Mouse (Mus musculus) midbrain, embryonic 14.5 days (tissue): Measurements from ENCODE around the gene Sike1. TPM values are rescaled to one million over a fixed set of nuclear protein-coding genes. Genes with fewer than 3 reads are reported as not detected.

Experiments used
- ATAC-seq: fragments of 200-750 bp; cut with Nextera tagmentation; 2 replicates; pipeline ENCODE4 v1.8.0; 2017; ENCODE audit warnings: moderate number of reproducible peaks, moderate library complexity; ENCODE audit not compliant: low FRiP score, low TSS enrichment
- DNase-seq: peaks from one replicate; pipeline ENCODE4 v3.0.0-alpha.2; 2015
- H3K27ac ChIP-seq: fragments of 300-500 bp; sonication (generic); replicated peaks from 2 replicates; pipeline ENCODE4 v1.5.1; 2014; ENCODE audit warnings: mild to moderate bottlenecking, low read depth, low read length, moderate library complexity
- H3K27me3 ChIP-seq: fragments of 300-500 bp; sonication (generic); 2 replicates; pipeline ENCODE4 v1.6.1; 2014; ENCODE audit warnings: low read length, control low read depth, mixed read lengths; ENCODE audit not compliant: control insufficient read depth, insufficient read depth
- H3K36me3 ChIP-seq: fragments of 300-500 bp; sonication (generic); 2 replicates; pipeline ENCODE4 v1.6.1; 2014; ENCODE audit warnings: low read length, control low read depth; ENCODE audit not compliant: control insufficient read depth, insufficient read depth
- H3K4me1 ChIP-seq: fragments of 300-500 bp; sonication (generic); 2 replicates; pipeline ENCODE4 v1.6.1; 2014; ENCODE audit warnings: mild to moderate bottlenecking, antibody characterized with exemption, low read length, control low read depth; ENCODE audit not compliant: control insufficient read depth, insufficient read depth
- H3K4me2 ChIP-seq: fragments of 300-500 bp; sonication (generic); 2 replicates; pipeline ENCODE4 v1.6.1; 2014; ENCODE audit warnings: mild to moderate bottlenecking, low read length, moderate library complexity
- H3K4me3 ChIP-seq: fragments of 300-500 bp; sonication (generic); replicated peaks from 2 replicates; pipeline ENCODE4 v1.5.1; 2014; ENCODE audit warnings: low read depth, low read length
- H3K9ac ChIP-seq: fragments of 300-500 bp; sonication (generic); replicated peaks from 2 replicates; pipeline ENCODE4 v1.6.1; 2014; ENCODE audit warnings: mild to moderate bottlenecking, low read length, moderate library complexity
- H3K9me3 ChIP-seq: fragments of 300-500 bp; sonication (generic); 2 replicates; pipeline ENCODE4 v1.6.1; 2016; ENCODE audit warnings: low read length, control low read depth, mixed read lengths; ENCODE audit not compliant: control insufficient read depth
- WGBS: fragments of 180-500 bp; shearing (Covaris S2); extraction: QIAGEN DNeasy Blood & Tissue Kit; methylation state at CpG from one replicate; pipeline ENCODE4 v1.1.7; 2014; 5-methylcytosine and 5-hydroxymethylcytosine counted together
- polyA plus RNA-seq: library from polyadenylated mRNA; unstranded; fragments of >200 nt; fragmentation: Nextera tagmentation; extraction: Ambion mirVana; gene quantifications from 2 replicates; pipeline ENCODE4 v1.2.1, GENCODE M21; 2014

The Sike1 gene
- polyA plus RNA-seq, 1 experiment from 2014 or later = 59.8 TPM

- no peaks in the 10 kb centered on the region for H3K9me3 ChIP-seq
- 84% methylated on average over 4 of the region's 4 CpGs for WGBS
- ATAC-seq (no peak), DNase-seq (no peak)
- no peak overlapping the region for H3K4me3 ChIP-seq
- H3K27me3 ChIP-seq = no peaks in the 10 kb centered on the region
- H3K36me3 ChIP-seq = no peaks in the 10 kb centered on the region
- no peak overlapping the region for H3K4me2 ChIP-seq
- H3K4me1 ChIP-seq = 0 out of 2 replicates have a peak, but pooled peaks cover 8% of the 10 kb centered on the region
- H3K27ac ChIP-seq = no peak overlapping the region
- no peak overlapping the region for H3K9ac ChIP-seq
Measured at GRCm38 (mm10) chr3:102976906-102977305, 18.6 kb upstream of the Sike1 start.

- no peaks in the 10 kb centered on the region for H3K36me3 ChIP-seq
- H3K9ac ChIP-seq = peak overlapping the region; percentile 51
- no peaks in the 10 kb centered on the region for H3K9me3 ChIP-seq
- ATAC-seq (peak; percentile 97), DNase-seq (peak; percentile 88)
- 0 out of 2 replicates have a peak overlapping the region, but pooled peaks have one; percentile 14 for H3K4me3 ChIP-seq
- peak overlapping the region; percentile 91 for H3K27ac ChIP-seq
- no peaks in the 10 kb centered on the region for H3K27me3 ChIP-seq
- 3% methylated on average over 10 of the region's 10 CpGs for WGBS
- H3K4me1 ChIP-seq = 0 out of 2 replicates have a peak, but pooled peaks cover 8% of the 10 kb centered on the region
- H3K4me2 ChIP-seq = peak overlapping the region; percentile 54
Measured at GRCm38 (mm10) chr3:102979550-102980348, 15.8 kb upstream of the Sike1 start.

DNA sequence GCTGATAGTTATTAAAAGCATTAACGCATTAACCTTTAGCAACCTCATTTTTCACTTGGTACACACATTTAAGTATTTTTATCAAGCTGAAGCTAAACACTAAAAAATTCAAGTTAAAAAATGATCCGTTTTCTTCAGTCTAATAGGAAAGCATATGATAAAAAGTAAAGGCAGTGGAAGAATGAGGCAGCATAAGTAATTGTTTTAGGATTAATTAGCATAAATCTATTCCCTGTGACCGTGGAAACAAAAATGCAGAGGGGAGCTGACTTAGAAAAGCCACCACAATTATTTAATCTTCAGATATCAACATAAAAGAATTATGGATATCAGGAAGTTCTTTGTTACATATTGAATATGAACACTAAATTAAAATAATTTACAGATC is 15.2 kb upstream of the Sike1 start:
- no peaks in the 10 kb centered on the region for H3K27me3 ChIP-seq
- peak overlapping the region; percentile 54 for H3K4me2 ChIP-seq
- H3K27ac ChIP-seq = peak overlapping the region; percentile 91
- no peaks in the 10 kb centered on the region for H3K36me3 ChIP-seq
- H3K9ac ChIP-seq = peak overlapping the region; percentile 51
- ATAC-seq (0 out of 2 replicates have a peak, but pooled peaks have one; percentile 24), DNase-seq (no peak)
- H3K4me3 ChIP-seq = 0 out of 2 replicates have a peak overlapping the region, but pooled peaks have one; percentile 14
- no peaks in the 10 kb centered on the region for H3K9me3 ChIP-seq
- 11% methylated on average over 3 of the region's 3 CpGs for WGBS
- H3K4me1 ChIP-seq = 0 out of 2 replicates have a peak, but pooled peaks cover 8% of the 10 kb centered on the region

- Histone ChIP-seq H3K27me3 (no peaks in the 10 kb centered on the region), H3K4me1 (no peaks in the 10 kb centered on the region), H3K4me2 (no peak overlapping the region), H3K36me3 (no peaks in the 10 kb centered on the region), H3K4me3 (no peak overlapping the region), H3K9me3 (no peaks in the 10 kb centered on the region), H3K9ac (no peak overlapping the region), H3K27ac (no peak overlapping the region)
- no peak for DNase-seq
- WGBS = 75% methylated on average over 8 of the region's 8 CpGs
- ATAC-seq = no peak
Measured at GRCm38 (mm10) chr3:102991041-102991440, 4.5 kb upstream of the Sike1 start.

- Histone ChIP-seq H3K4me3 (no peak overlapping the region), H3K4me1 (peaks cover 7% of the 10 kb centered on the region), H3K27ac (no peak overlapping the region), H3K27me3 (no peaks in the 10 kb centered on the region), H3K9me3 (no peaks in the 10 kb centered on the region), H3K36me3 (no peaks in the 10 kb centered on the region), H3K9ac (no peak overlapping the region), H3K4me2 (no peak overlapping the region)
- ATAC-seq (no peak), DNase-seq (no peak)
- WGBS = 53% methylated on average over 3 of the region's 3 CpGs
Measured at GRCm38 (mm10) chr3:102992936-102993335, 2.6 kb upstream of the Sike1 start.

DNA sequence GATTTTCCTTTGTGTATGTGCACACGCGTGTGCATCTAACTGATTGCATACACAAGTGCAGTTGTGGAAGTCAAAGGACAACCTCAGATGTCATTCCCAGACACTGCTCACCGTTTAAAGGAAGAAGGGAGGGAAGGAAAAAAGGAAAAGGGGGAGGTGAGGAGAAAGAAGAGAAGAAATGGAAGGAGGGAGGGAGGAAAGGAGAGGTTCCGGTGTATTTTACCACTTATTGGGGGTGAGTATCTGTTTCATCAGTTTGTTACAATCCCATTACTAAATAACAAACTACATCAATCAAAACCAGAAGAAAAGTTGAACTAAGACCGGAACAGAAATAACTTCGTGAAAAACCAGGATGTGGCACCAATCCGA is 289 bp upstream of the Sike1 start:
- Histone ChIP-seq H3K4me2 (peak overlapping the region; percentile 73), H3K4me1 (peaks cover 7% of the 10 kb centered on the region), H3K9ac (peak overlapping the region; percentile 81), H3K4me3 (peak overlapping the region; percentile 67), H3K9me3 (no peaks in the 10 kb centered on the region), H3K27me3 (no peaks in the 10 kb centered on the region), H3K27ac (peak overlapping the region; percentile 89), H3K36me3 (peaks cover 20% of the 10 kb centered on the region)
- peak; percentile 21 for ATAC-seq
- WGBS = 53% methylated on average over 7 of the region's 7 CpGs
- DNase-seq = no peak

DNA sequence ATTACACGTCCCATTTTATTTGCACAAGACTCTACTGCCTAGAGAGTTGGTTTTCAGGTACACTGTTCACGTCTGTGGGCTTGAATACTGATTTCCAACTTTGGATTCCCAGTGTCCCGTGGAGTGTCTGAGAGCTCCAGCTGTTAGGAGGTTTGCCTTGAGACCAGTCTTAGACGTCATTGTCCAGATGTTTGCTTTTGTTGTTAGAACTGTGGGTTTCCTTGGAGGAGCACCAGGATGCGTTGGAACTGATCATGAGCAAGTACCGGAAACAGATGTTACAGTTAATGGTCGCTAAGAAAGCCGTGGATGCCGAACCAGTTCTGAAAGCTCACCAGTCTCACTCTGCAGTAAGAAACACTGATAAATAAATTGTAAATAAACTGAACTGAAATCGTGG is 1.5 kb downstream of the Sike1 start:
- no peak overlapping the region for H3K4me3 ChIP-seq
- peaks cover 37% of the 10 kb centered on the region for H3K36me3 ChIP-seq
- H3K9me3 ChIP-seq = no peaks in the 10 kb centered on the region
- no peak overlapping the region for H3K9ac ChIP-seq
- peaks cover 7% of the 10 kb centered on the region for H3K4me1 ChIP-seq
- H3K27ac ChIP-seq = no peak overlapping the region
- 82% methylated on average over 10 of the region's 10 CpGs for WGBS
- ATAC-seq (no peak), DNase-seq (no peak)
- H3K4me2 ChIP-seq = peak overlapping the region; percentile 73; the same call in 1 of the 2 replicates
- no peaks in the 10 kb centered on the region for H3K27me3 ChIP-seq

DNA sequence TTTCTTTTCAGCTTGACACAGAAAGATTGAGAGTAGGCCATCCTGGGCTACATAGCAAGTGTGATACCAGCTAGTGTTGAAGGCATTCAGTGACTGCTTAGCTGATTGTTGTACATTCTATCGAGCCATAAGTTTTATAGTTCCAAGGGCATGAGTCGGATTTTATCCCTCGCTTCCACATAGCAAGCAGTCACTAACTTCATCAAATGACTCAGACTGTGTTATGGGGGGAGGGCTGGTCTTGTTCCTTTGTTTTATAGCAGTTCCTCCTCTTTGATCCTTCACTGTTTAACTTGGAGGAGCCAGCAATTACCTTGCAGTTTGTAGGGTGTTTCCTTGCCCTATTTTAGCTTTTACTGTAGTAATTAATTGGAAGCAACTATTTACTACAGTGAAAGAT is 2.1 kb downstream of the Sike1 start:
- Histone ChIP-seq H3K9me3 (no peaks in the 10 kb centered on the region), H3K27ac (no peak overlapping the region), H3K9ac (no peak overlapping the region), H3K4me3 (no peak overlapping the region), H3K4me2 (no peak overlapping the region), H3K36me3 (peaks cover 42% of the 10 kb centered on the region), H3K27me3 (no peaks in the 10 kb centered on the region), H3K4me1 (peaks cover 7% of the 10 kb centered on the region)
- DNase-seq (no peak), ATAC-seq (no peak)
- 91% methylated on average over 3 of the region's 3 CpGs for WGBS

DNA sequence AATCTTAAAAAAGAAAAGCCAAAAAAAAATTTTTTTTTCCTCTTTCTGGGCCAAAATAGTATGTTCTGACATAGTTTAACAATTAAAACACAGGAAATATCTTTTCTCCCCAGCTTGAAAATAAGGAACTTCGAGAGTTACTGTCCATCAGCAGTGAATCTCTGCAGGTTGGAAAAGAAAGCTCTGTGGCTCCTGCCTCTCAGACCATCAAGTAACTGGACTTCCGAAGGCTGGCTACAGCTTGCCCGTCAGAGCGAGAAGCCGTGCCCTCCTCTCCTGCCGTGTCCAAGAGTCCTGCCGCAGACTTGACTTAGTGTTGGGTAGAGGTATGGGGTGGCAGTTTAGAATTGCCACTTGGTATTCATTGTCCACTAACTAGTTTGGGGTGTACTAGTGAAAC is 6.1 kb downstream of the Sike1 start:
- DNase-seq (no peak), ATAC-seq (no peak)
- no peak overlapping the region for H3K27ac ChIP-seq
- H3K27me3 ChIP-seq = no peaks in the 10 kb centered on the region
- peaks cover 2% of the 10 kb centered on the region for H3K4me1 ChIP-seq
- H3K4me3 ChIP-seq = no peak overlapping the region
- peaks cover 75% of the 10 kb centered on the region for H3K36me3 ChIP-seq
- no peaks in the 10 kb centered on the region for H3K9me3 ChIP-seq
- WGBS = 93% methylated on average over 7 of the region's 7 CpGs
- H3K4me2 ChIP-seq = no peak overlapping the region
- H3K9ac ChIP-seq = no peak overlapping the region
